Mouse (Mus musculus) forebrain, embryonic 10.5 days (tissue): Measurements from ENCODE around the gene Atg2a. TPM values are rescaled to one million over a fixed set of nuclear protein-coding genes. Genes with fewer than 3 reads are reported as not detected.

ENCODE experiments used
- DNase-seq: peaks from one replicate; pipeline ENCODE4 v3.0.0-alpha.2; 2017; ENCODE audit warnings: low spot score; ENCODE audit errors: extremely low spot score
- H3K27ac ChIP-seq: fragments of 300-500 bp; sonication (generic); 2 replicates; pipeline ENCODE4 v1.5.1; 2016; ENCODE audit warnings: mild to moderate bottlenecking
- H3K27me3 ChIP-seq: fragments of 300-500 bp; sonication (generic); 2 replicates; pipeline ENCODE4 v1.6.1; 2016; ENCODE audit warnings: mild to moderate bottlenecking; ENCODE audit not compliant: poor library complexity, severe bottlenecking
- H3K36me3 ChIP-seq: fragments of 300-500 bp; sonication (generic); replicated peaks from 2 replicates; pipeline ENCODE4 v1.6.1; 2016; ENCODE audit warnings: mild to moderate bottlenecking, moderate library complexity
- H3K4me1 ChIP-seq: fragments of 300-500 bp; sonication (generic); 2 replicates; pipeline ENCODE4 v1.6.1; 2016
- H3K4me3 ChIP-seq: fragments of 300-500 bp; sonication (generic); 2 replicates; pipeline ENCODE4 v1.5.1; 2016; ENCODE audit warnings: mild to moderate bottlenecking, moderate library complexity
- H3K9me3 ChIP-seq: fragments of 300-500 bp; sonication (generic); 2 replicates; pipeline ENCODE4 v1.6.1; 2016; ENCODE audit warnings: mild to moderate bottlenecking, moderate library complexity
- WGBS: fragments of 180-500 bp; shearing (Covaris S2); methylation state at CpG from one replicate; pipeline ENCODE4 v1.1.7; 2016; 5-methylcytosine and 5-hydroxymethylcytosine counted together
- polyA plus RNA-seq: library from polyadenylated mRNA; unstranded; fragments of >200 nt; fragmentation: Nextera tagmentation; extraction: Ambion mirVana; gene quantifications from 2 replicates; pipeline ENCODE4 v1.2.1, GENCODE M21; 2016

Atg2a gene
- polyA plus RNA-seq, 1 experiment from 2014 or later: 11.4 TPM

- 41% methylated on average over 8 of the region's 8 CpGs for whole genome bisulfite sequencing
- DNase-seq: no peak
- Histone ChIP-seq H3K4me1 (peaks cover 28% of the 10 kb centered on the region), H3K9me3 (no peaks in the 10 kb centered on the region), H3K4me3 (0 out of 2 replicates have a peak overlapping the region, but pooled peaks have one; percentile 2), H3K36me3 (no peaks in the 10 kb centered on the region), H3K27me3 (no peaks in the 10 kb centered on the region), H3K27ac (0 out of 2 replicates have a peak overlapping the region, but pooled peaks have one; percentile 53)
These were observed 29.7 kb downstream of the Atg2a start for GRCm38 (mm10) chr19:6271206-6271605.

DNA sequence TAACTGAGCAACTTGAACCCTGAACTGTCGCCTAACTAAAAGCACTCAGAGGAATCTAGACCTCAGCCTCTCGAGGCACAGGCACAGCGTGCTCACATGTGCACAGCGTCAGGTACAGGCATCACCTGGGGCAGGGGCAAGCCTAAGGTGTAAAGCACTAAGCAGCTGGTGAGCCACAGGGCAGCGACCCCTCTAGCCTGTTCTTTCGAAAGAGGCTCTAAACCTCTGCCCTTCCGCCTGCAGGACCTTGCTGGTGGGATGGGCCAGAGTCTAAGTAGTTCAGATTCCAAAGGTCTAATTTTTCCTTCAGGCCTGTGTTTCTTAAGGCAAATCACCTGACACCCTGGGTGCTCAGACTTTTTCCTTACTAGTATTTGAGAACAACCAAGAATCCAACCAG is 30.6 kb downstream of the Atg2a start:
- Histone ChIP-seq H3K36me3 (no peaks in the 10 kb centered on the region), H3K27ac (no peak overlapping the region), H3K4me3 (no peak overlapping the region), H3K4me1 (peaks cover 28% of the 10 kb centered on the region), H3K27me3 (no peaks in the 10 kb centered on the region), H3K9me3 (no peaks in the 10 kb centered on the region)
- 68% methylated on average over 7 of the region's 7 CpGs for WGBS
- DNase-seq: no peak

- Histone ChIP-seq H3K27ac (no peak overlapping the region), H3K4me1 (peaks cover 35% of the 10 kb centered on the region), H3K4me3 (no peak overlapping the region), H3K27me3 (no peaks in the 10 kb centered on the region), H3K9me3 (no peaks in the 10 kb centered on the region), H3K36me3 (no peaks in the 10 kb centered on the region)
- DNase-seq: no peak
- WGBS: 84% methylated on average over 4 of the region's 4 CpGs
These were observed 31.3 kb downstream of the Atg2a start for GRCm38 (mm10) chr19:6272738-6273137.

- WGBS: 91% methylated on average over 4 of the region's 4 CpGs
- no peaks in the 10 kb centered on the region for H3K9me3 ChIP-seq
- peaks cover 39% of the 10 kb centered on the region for H3K4me1 ChIP-seq
- H3K27ac ChIP-seq: no peak overlapping the region
- H3K27me3 ChIP-seq: no peaks in the 10 kb centered on the region
- no peak for DNase-seq
- H3K4me3 ChIP-seq: no peak overlapping the region
- H3K36me3 ChIP-seq: peaks cover under 1% of the 10 kb centered on the region
These were observed 32.1 kb downstream of the Atg2a start for GRCm38 (mm10) chr19:6273592-6273991.

DNA sequence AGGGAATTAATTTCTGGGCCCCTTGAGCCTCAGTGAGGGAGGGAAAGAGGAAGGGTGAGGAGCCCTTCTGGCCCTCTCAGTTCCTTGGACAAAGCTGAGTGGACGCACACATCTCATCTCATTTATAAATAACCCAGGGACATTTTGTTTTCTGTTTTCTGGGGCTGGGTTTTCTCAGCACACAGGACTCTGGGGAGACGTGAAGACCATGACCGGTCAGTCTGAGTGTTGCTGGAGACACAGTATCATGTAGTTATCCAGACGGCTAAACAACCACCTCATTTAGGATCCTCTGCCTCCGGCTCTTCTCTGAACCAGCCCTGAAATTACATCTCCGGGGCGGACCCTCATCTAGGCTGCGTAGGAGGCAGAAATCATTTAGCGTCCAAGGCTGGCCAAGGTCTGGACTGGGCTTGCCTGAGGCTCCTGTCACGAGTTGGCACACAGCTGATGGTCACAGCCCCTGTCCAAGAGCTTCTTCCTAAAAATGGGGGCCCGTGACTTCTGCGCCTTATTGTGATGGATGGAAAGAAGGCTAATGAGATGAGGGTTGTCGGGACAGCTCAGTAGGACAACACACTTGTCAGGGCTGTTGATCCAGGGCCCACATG is 32.6 kb downstream of the Atg2a start:
- DNase-seq: no peak
- no peak overlapping the region for H3K4me3 ChIP-seq
- H3K27ac ChIP-seq: no peak overlapping the region
- peaks cover 45% of the 10 kb centered on the region for H3K4me1 ChIP-seq
- no peaks in the 10 kb centered on the region for H3K27me3 ChIP-seq
- WGBS: 93% methylated on average over 13 of the region's 13 CpGs
- H3K9me3 ChIP-seq: no peaks in the 10 kb centered on the region
- H3K36me3 ChIP-seq: peaks cover 5% of the 10 kb centered on the region

DNA sequence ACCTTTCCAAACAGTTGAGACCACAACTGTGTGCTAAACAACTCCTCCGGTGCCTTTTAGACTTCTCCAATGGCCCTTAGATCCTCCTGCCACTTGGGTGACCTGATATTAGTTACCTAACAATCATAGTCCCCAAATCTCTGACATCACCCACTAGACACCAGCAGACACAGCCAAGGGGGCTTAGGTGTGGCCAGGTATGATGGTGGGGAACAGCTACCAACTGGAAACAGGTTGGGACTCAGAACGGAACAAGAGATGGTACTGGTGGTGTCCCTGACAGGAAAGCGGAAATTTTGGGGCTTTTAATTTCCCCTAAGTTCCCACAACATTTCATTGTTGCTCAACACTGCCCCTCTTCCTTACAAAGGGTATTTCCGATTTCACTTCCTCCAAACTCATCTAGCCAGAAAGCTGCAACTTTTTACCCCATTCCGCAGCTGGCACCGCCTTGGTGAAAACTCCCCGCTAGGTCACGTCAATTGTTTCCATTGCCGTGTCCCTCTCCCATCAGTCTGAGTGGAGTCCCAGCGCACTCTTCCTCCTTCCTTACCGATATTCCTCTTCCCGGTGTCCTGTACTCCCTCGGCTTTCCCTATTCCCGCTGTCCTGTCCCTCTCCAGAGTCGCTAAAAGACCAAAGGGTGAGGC is 34.4 kb downstream of the Atg2a start:
- no peaks in the 10 kb centered on the region for H3K27me3 ChIP-seq
- no peak for DNase-seq
- H3K4me3 ChIP-seq: peak overlapping the region; percentile 93
- peaks cover 49% of the 10 kb centered on the region for H3K4me1 ChIP-seq
- H3K36me3 ChIP-seq: peaks cover 23% of the 10 kb centered on the region
- 8% methylated on average over 15 of the region's 15 CpGs for WGBS
- peak overlapping the region; percentile 92 for H3K27ac ChIP-seq
- no peaks in the 10 kb centered on the region for H3K9me3 ChIP-seq

- H3K9me3 ChIP-seq: no peaks in the 10 kb centered on the region
These were observed 35.3 kb downstream of the Atg2a start, which contains the start of gene Ehd1 for GRCm38 (mm10) chr19:6276426-6277421. TSS of gene Ehd1 (plus strand) at chr19:6276725.

GRCm38 (mm10) chr19:6277661-6278438 is 36.4 kb downstream of the Atg2a start:
- peak overlapping the region; percentile 93 for H3K4me3 ChIP-seq
- 9% methylated on average over 10 of the region's 10 CpGs for WGBS
- H3K27me3 ChIP-seq: no peaks in the 10 kb centered on the region
- H3K36me3 ChIP-seq: peaks cover 43% of the 10 kb centered on the region
- H3K27ac ChIP-seq: peak overlapping the region; percentile 92
- peak; percentile 42 for DNase-seq
- no peaks in the 10 kb centered on the region for H3K9me3 ChIP-seq
- peaks cover 51% of the 10 kb centered on the region for H3K4me1 ChIP-seq

More at GRCm38 (mm10) chr19:6276426-6277421, 35.3 kb downstream of the Atg2a start, which contains the start of gene Ehd1:
- peak; percentile 96 for DNase-seq
- under 1% methylated on average over 106 of the region's 106 CpGs for WGBS
- Histone ChIP-seq H3K27ac (peak within 1 kb of the TSS; percentile 92), H3K27me3 (no peaks in the 10 kb centered on the region), H3K4me1 (peaks cover 51% of the 10 kb centered on the region), H3K36me3 (peaks cover 32% of the 10 kb centered on the region), H3K4me3 (peak within 1 kb of the TSS; percentile 93)

- no peak for DNase-seq
- 48% methylated on average over 6 of the region's 6 CpGs for WGBS
- Histone ChIP-seq H3K27ac (peak overlapping the region; percentile 92), H3K4me3 (peak overlapping the region; percentile 93), H3K36me3 (peaks cover 50% of the 10 kb centered on the region), H3K4me1 (peaks cover 51% of the 10 kb centered on the region), H3K9me3 (no peaks in the 10 kb centered on the region), H3K27me3 (no peaks in the 10 kb centered on the region)
These were observed 37.1 kb downstream of the Atg2a start for GRCm38 (mm10) chr19:6278439-6279073.

DNA sequence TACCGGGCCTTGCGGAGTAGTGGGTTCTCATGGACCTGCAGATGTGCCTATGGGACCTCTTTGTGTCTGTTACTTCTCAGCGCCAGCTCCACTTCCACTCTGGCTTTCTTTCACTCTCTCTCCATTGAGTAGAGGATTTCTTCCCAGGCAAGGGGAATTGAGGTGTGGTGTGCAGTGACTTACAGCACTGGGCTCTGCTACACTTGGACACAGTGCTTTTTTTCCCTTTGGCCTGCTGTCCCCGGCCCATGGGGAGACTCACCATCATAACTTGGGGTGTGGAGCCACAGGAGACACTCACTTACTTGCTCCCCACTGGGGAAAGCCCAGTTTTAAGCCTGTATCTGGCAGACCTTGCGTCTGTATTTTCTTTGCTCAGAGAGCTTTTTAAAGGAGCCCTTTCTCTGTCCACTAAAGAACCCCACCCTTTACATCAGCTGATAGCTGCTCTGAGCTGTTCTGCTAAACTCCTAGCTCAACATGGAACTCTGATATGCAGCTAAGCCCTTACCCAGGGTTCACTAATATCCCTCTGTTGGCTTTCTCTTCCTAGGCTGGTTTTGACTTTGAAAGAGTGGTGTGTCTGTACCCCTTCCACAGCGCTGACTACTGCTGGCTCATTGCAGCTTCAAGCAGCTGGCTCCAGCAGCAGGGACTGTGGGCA is 38.1 kb downstream of the Atg2a start:
- H3K27me3 ChIP-seq: no peaks in the 10 kb centered on the region
- 86% methylated on average over 6 of the region's 6 CpGs for WGBS
- no peaks in the 10 kb centered on the region for H3K9me3 ChIP-seq
- no peak for DNase-seq
- peaks cover 49% of the 10 kb centered on the region for H3K4me1 ChIP-seq
- H3K36me3 ChIP-seq: peaks cover 61% of the 10 kb centered on the region
- H3K4me3 ChIP-seq: peak overlapping the region; percentile 93
- peak overlapping the region; percentile 92 for H3K27ac ChIP-seq

DNA sequence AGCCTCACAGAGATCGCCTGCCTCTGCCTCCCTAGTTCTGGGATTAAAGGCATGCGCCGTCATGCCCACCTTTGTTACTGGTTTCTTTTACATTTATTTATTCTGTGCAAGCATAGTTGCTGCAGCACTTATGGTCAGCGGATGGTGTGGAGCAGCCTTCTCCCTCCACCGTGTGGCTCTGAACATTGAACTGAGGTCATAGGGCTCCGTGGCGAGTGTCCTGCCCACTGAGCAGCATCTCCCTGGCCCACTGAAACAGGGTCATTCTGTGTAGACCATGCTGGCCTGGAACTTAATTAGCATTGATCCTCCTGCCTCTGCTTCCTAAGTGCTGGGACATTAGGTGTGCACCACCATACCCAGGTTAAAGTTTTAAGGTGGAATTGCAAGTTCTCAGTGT is 39.1 kb downstream of the Atg2a start:
- H3K4me1 ChIP-seq: peaks cover 40% of the 10 kb centered on the region
- no peaks in the 10 kb centered on the region for H3K9me3 ChIP-seq
- peaks cover 70% of the 10 kb centered on the region for H3K36me3 ChIP-seq
- H3K27ac ChIP-seq: no peak overlapping the region
- H3K4me3 ChIP-seq: no peak overlapping the region
- DNase-seq: no peak
- H3K27me3 ChIP-seq: no peaks in the 10 kb centered on the region
- 95% methylated on average over 7 of the region's 7 CpGs for WGBS
